Mouse (Mus musculus) limb, embryonic 14.5 days (tissue): Measurements from ENCODE around the gene Olfr12. TPM values are rescaled to one million over a fixed set of nuclear protein-coding genes. Genes with fewer than 3 reads are reported as not detected.

Source experiments
- ATAC-seq: fragments of 200-750 bp; cut with Nextera tagmentation; 2 replicates; pipeline ENCODE4 v1.8.0; 2017; ENCODE audit warnings: low read depth, moderate number of reproducible peaks, moderate TSS enrichment; ENCODE audit not compliant: low FRiP score
- DNase-seq: peaks from one replicate; pipeline ENCODE4 v3.0.0-alpha.2; 2015; ENCODE audit warnings: low spot score
- H3K27ac ChIP-seq: fragments of 300-500 bp; sonication (generic); replicated peaks from 2 replicates; pipeline ENCODE4 v1.5.1; 2014; ENCODE audit warnings: low read depth, mild to moderate bottlenecking, low read length, moderate library complexity, mixed read lengths
- H3K27me3 ChIP-seq: fragments of 300-500 bp; sonication (generic); 2 replicates; pipeline ENCODE4 v1.6.1; 2014; ENCODE audit warnings: low read length, mixed read lengths; ENCODE audit not compliant: control insufficient read depth, insufficient read depth
- H3K36me3 ChIP-seq: fragments of 300-500 bp; sonication (generic); 2 replicates; pipeline ENCODE4 v1.6.1; 2014; ENCODE audit warnings: mild to moderate bottlenecking, low read length, moderate library complexity, mixed read lengths; ENCODE audit not compliant: control insufficient read depth, insufficient read depth
- H3K4me1 ChIP-seq: fragments of 300-500 bp; sonication (generic); 2 replicates; pipeline ENCODE4 v1.6.1; 2014; ENCODE audit warnings: antibody characterized with exemption, low read length, mixed read lengths; ENCODE audit not compliant: control insufficient read depth, insufficient read depth
- H3K4me2 ChIP-seq: fragments of 300-500 bp; sonication (generic); replicated peaks from 2 replicates; pipeline ENCODE4 v1.6.1; 2014; ENCODE audit warnings: low read depth, mild to moderate bottlenecking, low read length, moderate library complexity; ENCODE audit not compliant: severe bottlenecking
- H3K4me3 ChIP-seq: fragments of 300-500 bp; sonication (generic); replicated peaks from 2 replicates; pipeline ENCODE4 v1.5.1; 2014; ENCODE audit warnings: low read length
- H3K9ac ChIP-seq: fragments of 300-500 bp; sonication (generic); 2 replicates; pipeline ENCODE4 v1.6.1; 2014; ENCODE audit warnings: mild to moderate bottlenecking, low read depth, low read length, moderate library complexity; ENCODE audit not compliant: severe bottlenecking
- H3K9me3 ChIP-seq: fragments of 300-500 bp; sonication (generic); 2 replicates; pipeline ENCODE4 v1.6.1; 2016; ENCODE audit warnings: low read length; ENCODE audit not compliant: control insufficient read depth
- POLR2A ChIP-seq: fragments of 200-500 bp; IDR thresholded peaks from 2 replicates; pipeline ENCODE4 v1.8.0; 2012; ENCODE audit warnings: inconsistent platforms, mild to moderate bottlenecking, moderate library complexity, borderline replicate concordance; ENCODE audit not compliant: insufficient read depth, insufficient read length; ENCODE audit errors: extremely low read depth
- WGBS: fragments of 180-500 bp; shearing (Covaris S2); extraction: QIAGEN DNeasy Blood & Tissue Kit; methylation state at CpG from one replicate; pipeline ENCODE4 v1.1.7; 2014; 5-methylcytosine and 5-hydroxymethylcytosine counted together
- polyA plus RNA-seq, 2 experiments: library from polyadenylated mRNA; depleted of rRNA in 1 of 2; stranded (reverse) in 1 of 2; unstranded in 1 of 2; fragments of >200 nt; fragmentation: Nextera tagmentation in 1 of 2; extraction: Ambion mirVana in 1 of 2; gene quantifications; 2 replicates each; pipeline versions ENCODE4 v1.2.1 to v1.2.3; 2012 to 2014

The Olfr12 gene
- polyA plus RNA-seq, 2 experiments, result not detected

GRCm38 (mm10) chr1:92638736-92639135 lies 21.1 kb downstream of the Olfr12 start:
- TF ChIP-seq POLR2A, result no peak
- Histone ChIP-seq H3K9me3 (no peaks in the 10 kb centered on the region), H3K4me3 (no peak overlapping the region), H3K36me3 (peaks cover 36% of the 10 kb centered on the region), H3K4me1 (peaks cover 6% of the 10 kb centered on the region), H3K9ac (no peak overlapping the region), H3K27me3 (no peaks in the 10 kb centered on the region), H3K27ac (no peak overlapping the region), H3K4me2 (no peak overlapping the region)
- ATAC-seq (no peak), DNase-seq (no peak)
- WGBS, result 96% methylated on average over 4 of the region's 4 CpGs

DNA sequence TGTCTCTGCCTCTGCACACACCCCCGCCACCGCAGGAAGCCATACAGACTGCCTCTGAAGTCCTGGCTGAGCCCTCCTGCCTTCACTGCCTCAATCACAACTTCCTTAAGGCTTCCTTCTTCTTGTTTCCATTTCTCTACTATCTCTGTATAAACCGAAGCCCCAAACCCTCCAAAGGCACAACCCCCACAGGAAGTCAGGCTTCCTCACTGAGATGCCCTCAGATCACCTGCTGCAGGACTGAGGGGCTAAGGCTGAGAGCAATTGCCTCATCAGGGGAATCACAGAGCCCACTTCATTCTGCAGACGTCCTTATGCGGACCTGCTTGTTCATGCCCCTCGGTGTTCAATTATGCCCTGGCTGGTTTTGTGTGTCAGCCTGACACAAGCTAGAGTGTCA lies 22.8 kb downstream of the Olfr12 start:
- no peak for TF ChIP-seq POLR2A
- DNase-seq (no peak), ATAC-seq (no peak)
- WGBS, result 87% methylated on average over 6 of the region's 6 CpGs
- Histone ChIP-seq H3K4me1 (peaks cover 6% of the 10 kb centered on the region), H3K9me3 (no peaks in the 10 kb centered on the region), H3K27me3 (no peaks in the 10 kb centered on the region), H3K36me3 (peaks cover 36% of the 10 kb centered on the region), H3K4me3 (no peak overlapping the region), H3K27ac (no peak overlapping the region), H3K4me2 (peak overlapping the region; percentile 78), H3K9ac (no peak overlapping the region)

- Histone ChIP-seq H3K4me3 (peak within 1 kb of the TSS; percentile 64), H3K9me3 (no peaks in the 10 kb centered on the region), H3K9ac (peak within 1 kb of the TSS; percentile 73), H3K4me1 (peaks cover 6% of the 10 kb centered on the region), H3K27me3 (no peaks in the 10 kb centered on the region), H3K4me2 (peak within 1 kb of the TSS; percentile 78), H3K36me3 (peaks cover 26% of the 10 kb centered on the region), H3K27ac (peak within 1 kb of the TSS; percentile 34)
- TF ChIP-seq POLR2A, result peak; percentile 81; the same call in 1 of the 2 replicates
- DNase-seq (peak; percentile 88), ATAC-seq (peak; percentile 92)
- WGBS, result 3% methylated on average over 50 of the region's 50 CpGs
These were observed 24.1 kb downstream of the Olfr12 start, which contains the start of gene Cops9 for GRCm38 (mm10) chr1:92641514-92642272. TSS of gene Cops9 (minus strand) at chr1:92641985.

DNA sequence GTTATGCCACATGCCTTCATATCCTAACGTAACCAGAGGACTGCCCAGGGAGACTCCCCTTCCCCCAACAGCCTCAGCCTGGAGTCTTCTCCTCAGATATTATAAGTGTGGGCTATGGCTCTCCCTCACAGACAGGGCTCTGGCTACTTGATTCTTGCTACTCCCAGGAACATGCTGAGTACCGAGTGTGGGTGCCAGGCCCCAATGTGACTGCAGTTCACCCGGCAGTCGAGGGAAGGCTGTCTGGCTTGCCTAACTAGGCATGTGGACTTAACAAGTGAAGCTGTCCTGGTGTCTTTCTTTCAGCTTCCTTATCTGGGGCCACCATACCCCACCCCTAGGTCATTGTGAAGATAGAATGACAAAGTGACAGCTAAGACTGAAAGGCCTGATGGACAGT lies 26.1 kb downstream of the Olfr12 start:
- peaks cover 6% of the 10 kb centered on the region for H3K4me1 ChIP-seq
- H3K4me2 ChIP-seq, result no peak overlapping the region
- TF ChIP-seq POLR2A, result no peak
- WGBS, result 78% methylated on average over 4 of the region's 4 CpGs
- peaks cover 6% of the 10 kb centered on the region for H3K36me3 ChIP-seq
- H3K9me3 ChIP-seq, result no peaks in the 10 kb centered on the region
- H3K27ac ChIP-seq, result no peak overlapping the region
- no peak for DNase-seq
- no peak overlapping the region for H3K4me3 ChIP-seq
- no peak for ATAC-seq
- no peaks in the 10 kb centered on the region for H3K27me3 ChIP-seq
- H3K9ac ChIP-seq, result no peak overlapping the region

GRCm38 (mm10) chr1:92644916-92645315 lies 27.3 kb downstream of the Olfr12 start:
- Histone ChIP-seq H3K27ac (no peak overlapping the region), H3K36me3 (no peaks in the 10 kb centered on the region)

More at GRCm38 (mm10) chr1:92644916-92645315, 27.3 kb downstream of the Olfr12 start:
- H3K4me3 ChIP-seq, result no peak overlapping the region
- H3K9ac ChIP-seq, result no peak overlapping the region
- ATAC-seq, result no peak
- 89% methylated on average over 5 of the region's 5 CpGs for WGBS
- no peaks in the 10 kb centered on the region for H3K27me3 ChIP-seq
- TF ChIP-seq POLR2A, result no peak
- H3K4me1 ChIP-seq, result peaks cover 6% of the 10 kb centered on the region
- H3K9me3 ChIP-seq, result no peaks in the 10 kb centered on the region
- DNase-seq, result no peak
- H3K4me2 ChIP-seq, result no peak overlapping the region
